Mouse (Mus musculus) MEL (cell line): Measurements from ENCODE around the gene Acta1. TPM values are rescaled to one million over a fixed set of nuclear protein-coding genes. Genes with fewer than 3 reads are reported as not detected.
A peak's percentile ranks its signal among the peaks of the same experiment; 100 is the strongest.

Source experiments
- DNase-seq: peaks from one replicate; pipeline ENCODE4 v3.0.0; 2011; ENCODE audit warnings: low read depth, low spot score
- H3K27ac ChIP-seq: 2 replicates; pipeline ENCODE4 v1.5.1; 2012; ENCODE audit warnings: low read depth, mild to moderate bottlenecking, control low read depth, low read length, moderate library complexity; ENCODE audit not compliant: control insufficient read depth
- H3K27me3 ChIP-seq, 2 experiments: fragments of 150-350 bp in 1 of 2; sonication (generic) in 1 of 2; 2 replicates each; pipeline ENCODE4 v1.6.1; 2012; ENCODE audit warnings: low read length in 2 of 2, mild to moderate bottlenecking in 2 of 2, improper control_type of control experiment in 1 of 2, moderate library complexity in 1 of 2; ENCODE audit not compliant: insufficient read depth in 2 of 2, control insufficient read depth in 1 of 2
- H3K36me3 ChIP-seq, 2 experiments: 2 replicates each; pipeline ENCODE4 v1.6.1; 2012 to 2014; ENCODE audit warnings: low read length in 2 of 2, improper control_type of control experiment in 1 of 2, inconsistent platforms in 1 of 2, mild to moderate bottlenecking in 1 of 2; ENCODE audit not compliant: insufficient read depth in 2 of 2, control insufficient read depth in 1 of 2
- H3K4me1 ChIP-seq, 2 experiments: fragments of 150-350 bp in 1 of 2; sonication (generic) in 1 of 2; 2 replicates each; pipeline ENCODE4 v1.6.1; 2012; ENCODE audit warnings: low read length in 2 of 2, improper control_type of control experiment in 1 of 2, mild to moderate bottlenecking in 1 of 2; ENCODE audit not compliant: insufficient read depth in 2 of 2, control insufficient read depth in 1 of 2
- H3K4me3 ChIP-seq, 2 experiments: fragments of 150-350 bp in 1 of 2; sonication (generic) in 1 of 2; 2 replicates each; pipeline ENCODE4 v1.5.1; 2012; ENCODE audit warnings: low read depth in 2 of 2, low read length in 2 of 2, mild to moderate bottlenecking in 2 of 2, moderate library complexity in 2 of 2, control low read depth in 1 of 2, improper control_type of control experiment in 1 of 2; ENCODE audit not compliant: control insufficient read depth in 1 of 2, insufficient read depth in 1 of 2
- H3K79me2 ChIP-seq: 2 replicates; pipeline ENCODE4 v1.6.1; 2012; ENCODE audit warnings: mild to moderate bottlenecking, low read length, moderate library complexity; ENCODE audit not compliant: control insufficient read depth, poor library complexity, insufficient read depth
- H3K9ac ChIP-seq: 2 replicates; pipeline ENCODE4 v1.6.1; 2012; ENCODE audit warnings: low read depth, mild to moderate bottlenecking, control low read depth, low read length, moderate library complexity; ENCODE audit not compliant: control insufficient read depth, poor library complexity, severe bottlenecking
- H3K9me3 ChIP-seq: fragments of 150-350 bp; sonication (generic); replicated peaks from 2 replicates; pipeline ENCODE4 v1.6.1; 2012; ENCODE audit warnings: mild to moderate bottlenecking, low read length, improper control_type of control experiment, moderate library complexity; ENCODE audit not compliant: insufficient read depth
- BHLHE40 ChIP-seq: IDR thresholded peaks from 2 replicates; pipeline ENCODE4 v1.6.1; 2012; ENCODE audit warnings: low read depth, mild to moderate bottlenecking, inconsistent platforms, low read length, improper control_type of control experiment, borderline replicate concordance
- CHD1 ChIP-seq: IDR thresholded peaks from 2 replicates; pipeline ENCODE4 v1.6.1; 2012; ENCODE audit warnings: low read depth, mild to moderate bottlenecking, inconsistent platforms, low read length, improper control_type of control experiment
- CHD2 ChIP-seq: IDR thresholded peaks from 2 replicates; pipeline ENCODE4 v1.6.1; 2011; ENCODE audit warnings: low read length, improper control_type of control experiment
- ELF1 ChIP-seq: IDR thresholded peaks from 2 replicates; pipeline ENCODE4 v1.6.1; 2014; ENCODE audit warnings: low read depth, mild to moderate bottlenecking, inconsistent platforms, low read length, improper control_type of control experiment, moderate library complexity
- EP300 ChIP-seq, 2 experiments: IDR thresholded peaks; 2 replicates each; pipeline ENCODE4 v1.6.1; 2011; ENCODE audit warnings: improper control_type of control experiment in 2 of 2, low read length in 2 of 2, low read depth in 1 of 2, mild to moderate bottlenecking in 1 of 2
- GABPA ChIP-seq: IDR thresholded peaks from 2 replicates; pipeline ENCODE4 v1.6.1; 2012; ENCODE audit warnings: low read depth, mild to moderate bottlenecking, inconsistent platforms, low read length, improper control_type of control experiment, moderate library complexity
- GATA1 ChIP-seq: IDR thresholded peaks from 2 replicates; pipeline ENCODE4 v1.6.1; 2011; ENCODE audit warnings: low read depth, low read length, improper control_type of control experiment
- JUND ChIP-seq: IDR thresholded peaks from 2 replicates; pipeline ENCODE4 v1.6.1; 2011; ENCODE audit warnings: low read depth, mild to moderate bottlenecking, improper control_type of control experiment, low read length
- KAT2A ChIP-seq: conservative IDR thresholded peaks from 2 replicates; pipeline ENCODE4 v1.6.1; 2012; ENCODE audit warnings: low read depth, low read length, improper control_type of control experiment, inconsistent platforms
- MAX ChIP-seq: IDR thresholded peaks from 2 replicates; pipeline ENCODE4 v1.6.1; 2011; ENCODE audit warnings: low read length, improper control_type of control experiment
- MEF2A ChIP-seq: IDR thresholded peaks from 2 replicates; pipeline ENCODE4 v1.6.1; 2014; ENCODE audit warnings: low read depth, mild to moderate bottlenecking, inconsistent platforms, low read length, improper control_type of control experiment; ENCODE audit not compliant: poor library complexity, insufficient replicate concordance, severe bottlenecking; ENCODE audit errors: extremely low read depth
- MXI1 ChIP-seq: IDR thresholded peaks from 2 replicates; pipeline ENCODE4 v1.6.1; 2011; ENCODE audit warnings: mild to moderate bottlenecking, low read depth, low read length, improper control_type of control experiment
- MYB ChIP-seq: IDR thresholded peaks from 2 replicates; pipeline ENCODE4 v1.6.1; 2011; ENCODE audit warnings: mild to moderate bottlenecking, low read depth, low read length, improper control_type of control experiment
- MYC ChIP-seq: IDR thresholded peaks from 2 replicates; pipeline ENCODE4 v1.6.1; 2011; ENCODE audit warnings: low read depth, mild to moderate bottlenecking, low read length, improper control_type of control experiment, moderate library complexity
- NELFE ChIP-seq: IDR thresholded peaks from 2 replicates; pipeline ENCODE4 v1.6.1; 2011; ENCODE audit warnings: low read depth, low read length, improper control_type of control experiment
- NRF1 ChIP-seq: IDR thresholded peaks from 2 replicates; pipeline ENCODE4 v1.6.1; 2014; ENCODE audit warnings: low read depth, mild to moderate bottlenecking, inconsistent platforms, low read length, improper control_type of control experiment, moderate library complexity; ENCODE audit not compliant: poor library complexity, insufficient read depth, severe bottlenecking
- POLR2A ChIP-seq, 2 experiments: IDR thresholded peaks; 2 replicates each; pipeline ENCODE4 v1.6.1; 2011 to 2012; ENCODE audit warnings: low read length in 2 of 2, mild to moderate bottlenecking in 2 of 2, control low read depth in 1 of 2, improper control_type of control experiment in 1 of 2, low read depth in 1 of 2, moderate library complexity in 1 of 2; ENCODE audit not compliant: control insufficient read depth in 1 of 2, insufficient read depth in 1 of 2, poor library complexity in 1 of 2
- RAD21 ChIP-seq: IDR thresholded peaks from 2 replicates; pipeline ENCODE4 v1.6.1; 2011; ENCODE audit warnings: mild to moderate bottlenecking, low read depth, low read length, improper control_type of control experiment
- RCOR1 ChIP-seq: IDR thresholded peaks from 2 replicates; pipeline ENCODE4 v1.6.1; 2012; ENCODE audit warnings: low read depth, mild to moderate bottlenecking, inconsistent platforms, low read length, improper control_type of control experiment
- SIN3A ChIP-seq: IDR thresholded peaks from 2 replicates; pipeline ENCODE4 v1.6.1; 2012; ENCODE audit warnings: low read length, improper control_type of control experiment, inconsistent platforms
- SMC3 ChIP-seq: IDR thresholded peaks from 2 replicates; pipeline ENCODE4 v1.6.1; 2011; ENCODE audit warnings: low read depth, low read length, improper control_type of control experiment
- TAL1 ChIP-seq: IDR thresholded peaks from 2 replicates; pipeline ENCODE4 v1.6.1; 2012; ENCODE audit warnings: mild to moderate bottlenecking, inconsistent platforms, low read length, moderate library complexity, mixed read lengths
- TBP ChIP-seq: IDR thresholded peaks from 2 replicates; pipeline ENCODE4 v1.8.0; 2011; ENCODE audit warnings: low read depth, low read length, improper control_type of control experiment
- TCF12 ChIP-seq: IDR thresholded peaks from 2 replicates; pipeline ENCODE4 v1.6.1; 2014; ENCODE audit warnings: low read depth, mild to moderate bottlenecking, inconsistent platforms, low read length, improper control_type of control experiment, moderate library complexity
- UBTF ChIP-seq: IDR thresholded peaks from 2 replicates; pipeline ENCODE4 v1.6.1; 2012; ENCODE audit warnings: low read depth, mild to moderate bottlenecking, inconsistent platforms, low read length, improper control_type of control experiment, moderate library complexity, borderline replicate concordance; ENCODE audit not compliant: insufficient read depth
- USF1 ChIP-seq: IDR thresholded peaks from 2 replicates; pipeline ENCODE4 v1.6.1; 2014; ENCODE audit warnings: low read depth, mild to moderate bottlenecking, inconsistent platforms, low read length, improper control_type of control experiment, moderate library complexity
- ZNF384 ChIP-seq: IDR thresholded peaks from 2 replicates; pipeline ENCODE4 v1.6.1; 2012; ENCODE audit warnings: low read depth, mild to moderate bottlenecking, inconsistent platforms, low read length, improper control_type of control experiment
- polyA plus RNA-seq, 2 experiments: library from polyadenylated mRNA; stranded (reverse) in 1 of 2; unstranded in 1 of 2; fragments of >175 nt in 1 of 2; fragments of >200 nt in 1 of 2; gene quantifications; 2 replicates each; pipeline versions ENCODE4 v1.2.1 to v1.2.4; 2012; ENCODE audit warnings: low replicate concordance in 2 of 2, low read depth in 1 of 2; ENCODE audit not compliant: insufficient read length in 2 of 2, insufficient read depth in 1 of 2, missing spikeins in 1 of 2
- total RNA-seq: library from RNA; depleted of rRNA; stranded (reverse); fragments of 300-350 nt; gene quantifications from 2 replicates; pipeline ENCODE4 v1.2.3, GENCODE M21; 2012

Gene Acta1
- total and polyA plus RNA-seq, 3 experiments = 0.23 to 0.32 TPM; not detected in 1

GRCm38 (mm10) chr8:123854733-123855475 lies 39.6 kb downstream of the Acta1 start:
- Histone ChIP-seq H3K36me3 (peaks cover 0 to 37% of the 10 kb centered on the region in 2 experiments; a peak in 2 of 4 replicates), H3K9ac (peak overlapping the region; percentile 50), H3K79me2 (peaks cover 71% of the 10 kb centered on the region), H3K27me3 (no peaks in the 10 kb centered on the region), H3K27ac (peak overlapping the region; percentile 85), H3K9me3 (no peaks in the 10 kb centered on the region), H3K4me3 (peak overlapping the region; percentile 45 to 55), H3K4me1 (peaks cover 10 to 32% of the 10 kb centered on the region in 2 experiments)
- peak; percentile 70 for DNase-seq
- TF ChIP-seq EP300 (IDR thresholded peaks at IDR 0.05; ENCODE audit: low read depth in 1 of 2, low read length in 2 of 2) (peak; percentile 31 to 42), ELF1 (peak; percentile 67; the same call in 1 of the 2 replicates), USF1 (no peak), MXI1 (peak; percentile 30; the same call in 1 of the 2 replicates), MYB (0 out of 2 replicates have a peak, but pooled peaks have one; percentile 15), GATA1 (peak; percentile 67), UBTF (no peak), MEF2A (no peak), SIN3A (peak; percentile 52; the same call in 1 of the 2 replicates), TBP (0 out of 2 replicates have a peak, but pooled peaks have one; percentile 4), TAL1 (no peak), ZNF384 (peak; percentile 92), RCOR1 (peak; percentile 44; the same call in 1 of the 2 replicates), TCF12 (peak; percentile 26; the same call in 1 of the 2 replicates), RAD21 (no peak), CHD1 (no peak)

- Histone ChIP-seq H3K36me3 (peaks cover 0 to 37% of the 10 kb centered on the region in 2 experiments; a peak in 2 of 4 replicates), H3K27ac (peak overlapping the region; percentile 85), H3K9me3 (no peaks in the 10 kb centered on the region), H3K9ac (peak overlapping the region; percentile 37), H3K4me1 (peaks cover 10 to 34% of the 10 kb centered on the region in 2 experiments), H3K4me3 (peak overlapping the region in 1 of 2 experiments; percentile 55; a peak in 2 of 4 replicates), H3K27me3 (no peaks in the 10 kb centered on the region), H3K79me2 (peaks cover 78% of the 10 kb centered on the region)
- DNase-seq = peak; percentile 64
- TF ChIP-seq SIN3A (peak; percentile 80), MAX (no peak), ZNF384 (no peak), NELFE (no peak), TCF12 (peak; percentile 84), CHD2 (no peak), MXI1 (no peak), BHLHE40 (no peak), GABPA (no peak), TAL1 (peak; percentile 71), ELF1 (peak; percentile 72), CHD1 (no peak), KAT2A (no peak), GATA1 (peak; percentile 89), MEF2A (no peak), JUND (no peak), SMC3 (peak; percentile 3; the same call in 1 of the 2 replicates), RCOR1 (no peak; the same call in 1 of the 2 replicates), POLR2A (IDR thresholded peaks at IDR 0.05; ENCODE audit: control insufficient read depth in 1 of 2, insufficient read depth in 1 of 2, low read depth in 1 of 2, low read length in 2 of 2, poor library complexity in 1 of 2) (no peak), MYC (no peak), TBP (no peak), UBTF (no peak), NRF1 (no peak)
Observed at GRCm38 (mm10) chr8:123854252-123854651, 40.3 kb downstream of the Acta1 start.
